Mouse (Mus musculus) cerebellum, postnatal 36 days (tissue): ENCODE measurements around the gene Gnat1.

Experiments used
- DNase-seq, 2 experiments: peaks; one replicate each; pipeline ENCODE4 v3.0.0; 2021 to 2022; ENCODE audit warnings: mixed read lengths in 2 of 2

The Gnat1 gene

DNA sequence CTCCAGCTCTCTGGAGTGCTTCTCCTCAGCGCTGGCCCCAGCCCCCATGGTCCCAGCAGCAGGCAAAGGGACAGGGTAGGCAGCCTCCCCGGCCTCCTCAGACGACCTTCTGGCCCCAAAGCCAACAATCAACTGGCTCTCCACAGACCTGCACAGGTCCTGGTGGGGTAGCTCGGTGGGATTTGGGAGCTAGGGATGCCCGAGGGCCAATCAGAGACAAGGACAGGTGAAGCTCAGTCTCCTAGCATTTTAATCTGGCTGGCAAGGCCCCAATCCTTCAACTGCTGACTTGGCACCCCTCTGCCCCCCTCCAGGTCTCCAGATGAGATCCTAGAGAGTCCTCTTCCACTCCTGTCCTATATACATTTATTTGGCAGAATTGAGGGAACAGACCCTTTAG, at the start of gene Gnat1:
TSS of gene Gnat1 (minus strand) at position 212 of the 400 bp plus-strand sequence.
- DNase-seq = no peak

DNA sequence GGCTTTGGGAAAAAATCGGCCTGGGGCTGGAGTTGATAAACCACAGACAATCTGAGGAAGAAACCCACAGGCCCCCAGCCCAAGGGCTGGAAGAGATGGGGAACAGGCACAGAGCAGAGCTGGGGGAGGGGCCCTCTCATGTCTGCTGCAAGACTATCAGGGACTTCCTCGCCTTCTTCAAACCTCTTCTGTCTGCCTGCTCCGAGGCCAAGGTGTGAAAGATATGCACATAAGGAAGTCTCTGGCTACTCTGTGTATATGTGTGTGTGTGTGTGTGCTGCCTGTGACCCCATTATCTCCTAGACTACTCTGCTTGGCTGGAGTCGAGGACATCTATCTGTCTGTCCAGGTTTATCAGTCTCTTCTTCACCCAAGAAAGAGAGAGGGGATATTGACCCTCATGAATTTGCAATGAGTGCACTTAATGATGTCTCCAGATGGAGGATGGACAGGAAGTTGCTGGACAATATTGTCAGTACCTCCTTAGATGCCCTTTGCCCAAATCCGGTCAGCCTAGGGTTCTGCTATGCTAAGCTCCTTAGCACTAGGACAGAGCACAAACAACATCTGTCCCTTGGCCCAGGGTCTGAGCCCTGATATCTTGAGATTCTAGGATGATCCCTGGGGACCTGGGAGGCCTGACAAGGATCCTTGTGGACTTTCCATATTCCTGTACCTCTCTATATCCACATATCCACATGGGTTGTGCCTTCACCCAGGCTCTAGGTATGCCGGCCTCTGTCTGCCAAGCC, 49.6 kb upstream of the Gnat1 start:
- DNase-seq = no peak

DNA sequence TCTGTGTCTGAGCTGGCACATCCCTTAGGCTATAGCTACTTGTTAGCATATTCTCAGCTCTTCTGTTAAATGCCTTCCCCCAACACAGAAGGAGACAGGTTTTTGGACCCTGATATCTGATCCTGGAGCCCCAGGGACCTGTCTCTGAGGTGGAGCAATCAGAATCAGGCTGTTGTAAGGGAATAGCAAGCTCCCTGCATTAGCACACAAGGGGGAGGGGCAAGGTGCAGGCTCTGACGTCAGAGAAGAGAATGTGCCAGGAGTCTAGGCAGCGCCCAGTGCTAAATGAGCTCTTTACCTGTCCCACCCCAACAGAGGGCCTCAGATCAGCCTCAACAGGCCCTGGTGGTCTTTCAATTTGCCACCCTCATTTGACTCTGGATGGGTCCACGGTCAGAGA, 47.5 kb upstream of the Gnat1 start:
- no peak for DNase-seq

DNA sequence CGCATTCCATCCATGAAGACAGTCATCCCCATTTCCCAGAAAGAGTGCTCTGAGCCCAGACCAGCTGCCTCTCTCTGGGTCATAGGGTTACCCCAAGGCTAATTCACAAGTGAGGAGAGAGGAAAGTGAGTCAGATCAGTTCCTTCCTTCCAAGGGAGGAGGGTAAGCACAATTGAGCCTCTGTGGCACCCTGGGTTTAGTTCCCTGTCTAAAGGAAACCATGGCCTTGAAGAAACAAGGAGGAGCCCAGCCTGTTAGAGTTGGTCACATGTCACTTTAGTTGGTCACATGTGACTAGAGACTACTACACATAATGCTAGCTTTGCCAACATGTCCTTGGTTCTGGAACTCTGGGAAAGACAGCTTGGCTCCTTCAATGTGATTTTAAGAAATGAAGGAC, 45.3 kb upstream of the Gnat1 start:
- no peak for DNase-seq

DNA sequence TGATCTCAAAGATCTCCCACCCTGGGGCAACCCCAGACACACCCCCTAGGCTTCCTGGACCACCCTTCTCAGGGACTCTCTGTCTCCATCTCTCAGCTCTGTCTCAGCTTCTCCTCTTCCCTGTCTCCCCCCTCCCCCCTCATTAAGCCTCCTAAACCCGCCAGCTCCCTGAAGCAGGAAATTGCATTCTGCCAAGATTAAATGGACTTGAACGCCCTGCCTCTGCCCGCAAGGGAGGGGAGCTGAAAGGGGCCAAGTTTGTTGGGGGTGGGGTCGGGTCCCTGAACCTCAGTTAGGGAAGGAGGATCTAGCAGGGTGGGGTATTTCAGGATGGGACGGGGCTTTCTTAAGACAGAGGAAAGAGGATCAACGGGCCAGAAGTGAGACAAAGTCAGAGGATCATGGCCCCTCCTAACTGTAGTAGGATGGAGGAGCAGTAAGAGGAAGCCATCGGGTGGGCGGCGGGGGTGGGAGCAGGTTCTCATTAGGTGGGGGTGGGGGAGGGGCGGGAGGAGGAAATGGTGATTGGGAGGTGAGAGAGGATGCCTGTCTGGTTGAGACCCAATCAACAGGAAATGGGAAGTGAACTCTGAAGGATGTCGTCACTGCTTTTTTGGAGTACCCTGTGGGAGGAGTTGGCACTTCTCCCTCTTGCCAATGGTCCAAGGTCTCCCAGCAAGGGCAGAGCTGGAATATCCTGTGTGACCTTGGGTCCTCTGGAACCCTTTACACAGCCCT, 44.5 kb upstream of the Gnat1 start:
- DNase-seq = no peak

DNA sequence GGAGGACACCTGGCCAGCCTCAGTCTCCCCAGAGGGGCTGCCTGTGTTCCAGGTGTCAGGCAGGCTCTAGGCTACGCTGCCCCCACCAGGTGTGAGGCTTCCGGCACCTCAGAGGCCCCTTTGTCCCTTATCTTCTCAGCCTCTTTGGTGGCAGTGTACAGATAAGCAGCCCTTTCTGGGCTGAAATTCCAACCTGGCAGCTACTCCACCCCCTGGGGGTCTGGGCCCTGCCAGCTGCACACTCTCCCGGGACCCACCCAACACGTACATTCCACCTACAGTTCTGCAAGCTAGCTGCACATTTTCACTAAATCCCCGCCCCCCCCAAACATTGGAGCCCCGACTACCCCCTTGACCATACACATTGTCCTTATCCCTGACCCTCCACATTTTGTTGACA, 43.8 kb upstream of the Gnat1 start:
- DNase-seq = no peak

DNA sequence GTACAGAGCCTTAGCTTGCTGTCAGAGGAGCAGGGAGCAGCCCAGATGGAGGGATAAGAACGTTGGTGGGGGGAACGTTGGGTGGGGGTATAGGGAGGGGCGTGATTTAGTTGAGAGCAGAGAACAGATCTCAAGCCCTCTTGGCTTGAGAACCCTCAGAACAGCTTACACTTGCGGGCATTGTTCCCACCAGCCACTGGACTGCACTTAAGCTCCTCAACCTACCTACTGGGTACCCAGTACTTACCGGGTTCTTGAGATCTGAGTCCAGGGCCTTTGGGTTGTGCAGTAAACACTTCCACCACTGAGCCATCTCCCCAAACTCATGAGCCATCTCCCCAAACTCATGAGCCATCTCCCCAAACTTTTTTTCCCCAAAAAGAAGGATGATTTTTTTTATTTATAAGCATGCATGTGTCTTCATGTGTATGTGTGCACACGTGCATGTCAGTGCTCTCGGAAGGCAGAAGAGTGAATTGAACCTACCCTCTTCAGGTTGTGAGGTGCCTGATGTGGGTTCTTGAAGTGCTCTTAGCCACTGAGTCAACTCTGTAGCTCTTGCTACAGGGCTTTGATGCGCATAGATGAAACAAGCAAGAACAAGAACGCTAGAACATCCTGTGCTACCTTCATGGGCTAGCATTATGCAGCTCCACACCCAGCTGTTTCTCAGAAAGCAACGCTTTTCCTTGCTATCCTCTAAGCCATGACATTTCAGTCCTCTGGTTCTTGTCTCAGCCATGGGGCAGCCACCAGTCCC, 39.4 kb upstream of the Gnat1 start:
- DNase-seq = no peak

DNA sequence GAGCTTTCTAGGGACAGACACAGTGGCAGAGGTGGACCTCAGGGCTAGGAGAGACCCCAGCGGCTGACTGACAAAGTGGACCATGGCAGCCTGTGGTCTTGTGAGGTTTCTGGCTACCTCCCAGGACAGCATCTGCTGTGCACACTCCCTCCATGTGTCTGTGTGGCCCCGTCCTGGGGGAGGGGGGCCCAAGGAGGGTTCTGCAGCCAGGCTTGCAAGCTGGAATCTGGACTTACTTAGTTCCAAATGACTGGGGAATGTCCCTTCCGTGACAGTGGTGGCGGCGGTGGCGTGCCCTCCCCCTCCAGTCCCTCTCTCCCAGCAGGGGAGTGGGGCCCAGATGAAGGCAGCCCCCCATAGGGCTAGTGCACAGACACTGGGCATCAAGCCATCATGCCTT, 37.4 kb upstream of the Gnat1 start:
- no peak for DNase-seq

DNA sequence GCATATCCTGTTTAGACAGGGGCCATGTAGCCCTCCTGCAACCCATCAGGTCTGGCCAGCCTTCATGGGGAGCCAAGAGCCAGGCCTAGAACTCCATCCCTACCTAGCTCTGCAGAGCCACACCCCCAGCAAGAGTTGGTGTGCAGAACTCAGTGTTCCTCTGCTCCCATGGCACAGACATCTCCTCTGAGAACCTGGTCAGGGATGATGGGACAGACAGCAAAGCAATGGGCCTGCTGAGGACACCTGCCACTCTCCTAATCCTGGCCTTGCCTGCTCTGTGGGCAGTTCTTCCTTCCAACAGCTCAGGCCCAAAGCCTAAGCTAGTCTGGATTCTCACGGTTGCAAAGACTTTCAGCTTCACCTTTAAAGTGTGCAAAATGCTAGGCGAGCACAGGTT, 36.1 kb upstream of the Gnat1 start:
- DNase-seq = no peak

DNA sequence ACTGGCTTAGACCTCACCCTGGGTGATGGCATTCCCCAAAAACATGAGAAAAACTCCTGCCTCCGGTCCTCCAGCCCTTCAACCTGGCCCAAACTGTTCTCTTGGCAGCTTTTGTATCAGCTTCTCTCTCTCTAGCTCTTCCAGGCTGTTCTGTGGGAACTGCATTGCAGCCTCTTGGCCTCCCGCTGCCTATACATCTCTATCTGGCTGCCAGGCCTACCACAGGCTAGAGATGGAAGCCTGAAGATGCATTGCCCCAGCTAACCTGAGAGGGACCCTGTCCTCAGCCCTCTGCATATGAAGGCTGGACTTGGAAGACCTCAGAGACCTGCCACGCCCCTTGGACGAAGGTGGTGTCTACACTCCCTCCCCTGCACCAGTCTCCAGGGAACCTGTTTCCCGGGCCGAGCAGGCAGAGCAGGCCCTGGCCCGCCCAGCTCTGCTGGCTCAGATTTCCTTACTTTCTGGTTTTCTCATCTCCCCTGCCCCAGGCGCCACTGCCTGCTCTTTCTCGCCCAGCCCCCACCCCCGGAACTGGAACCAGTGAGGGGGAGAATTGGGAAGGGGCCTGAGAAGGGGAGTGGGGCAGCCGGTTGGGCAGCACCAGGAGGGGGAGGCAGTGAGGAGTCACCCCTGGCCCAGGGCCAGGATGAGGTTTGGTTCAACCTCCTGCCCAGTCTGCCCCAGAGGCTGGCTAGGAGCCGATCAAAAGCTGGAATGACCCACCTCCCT, 34.9 kb upstream of the Gnat1 start:
- peak; percentile 51 to 58 for DNase-seq

DNA sequence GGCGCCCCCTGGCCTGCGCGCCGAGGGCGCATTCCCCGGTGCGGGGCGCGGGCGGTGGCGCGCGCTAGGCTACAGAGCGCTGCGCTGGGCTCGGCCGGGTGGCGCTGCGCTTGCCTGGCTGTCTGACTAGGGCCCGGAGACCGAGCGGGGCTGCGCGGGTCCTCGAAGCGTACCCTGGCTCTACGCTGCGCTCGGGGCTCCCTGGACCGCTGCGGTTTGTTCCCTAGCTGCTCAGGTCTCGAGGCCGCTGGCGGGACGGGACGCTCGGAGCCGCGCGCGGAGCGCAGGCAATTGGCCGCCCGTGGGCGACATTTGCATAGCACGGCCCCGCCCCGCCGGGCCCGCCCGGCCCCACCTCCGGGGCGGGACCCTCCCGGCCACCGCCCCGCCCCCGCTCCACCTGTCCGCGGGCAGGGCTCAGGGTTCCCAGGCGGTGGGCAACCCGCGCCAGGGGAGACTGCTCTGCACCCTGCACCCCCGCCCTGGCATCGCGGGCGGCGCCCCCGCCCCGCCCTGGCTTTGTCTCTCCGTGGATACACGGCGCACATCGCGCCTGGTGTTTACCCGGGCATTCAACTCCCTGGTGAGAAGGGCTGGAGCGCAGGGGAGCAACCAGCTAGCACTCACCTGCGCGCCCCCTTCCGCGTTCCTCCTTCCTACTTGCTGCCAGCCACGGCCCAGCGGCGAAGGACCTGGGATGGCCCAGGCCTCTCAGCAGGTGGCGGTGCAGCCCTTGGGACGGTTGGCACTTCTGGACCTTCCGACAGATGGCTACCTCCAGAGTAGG, 30.4 kb upstream of the Gnat1 start, which contains the start of gene Sema3f:
TSS of gene Sema3f (minus strand) at position 779 of the 787 bp plus-strand sequence.
- peak; percentile 77 to 88 for DNase-seq

DNA sequence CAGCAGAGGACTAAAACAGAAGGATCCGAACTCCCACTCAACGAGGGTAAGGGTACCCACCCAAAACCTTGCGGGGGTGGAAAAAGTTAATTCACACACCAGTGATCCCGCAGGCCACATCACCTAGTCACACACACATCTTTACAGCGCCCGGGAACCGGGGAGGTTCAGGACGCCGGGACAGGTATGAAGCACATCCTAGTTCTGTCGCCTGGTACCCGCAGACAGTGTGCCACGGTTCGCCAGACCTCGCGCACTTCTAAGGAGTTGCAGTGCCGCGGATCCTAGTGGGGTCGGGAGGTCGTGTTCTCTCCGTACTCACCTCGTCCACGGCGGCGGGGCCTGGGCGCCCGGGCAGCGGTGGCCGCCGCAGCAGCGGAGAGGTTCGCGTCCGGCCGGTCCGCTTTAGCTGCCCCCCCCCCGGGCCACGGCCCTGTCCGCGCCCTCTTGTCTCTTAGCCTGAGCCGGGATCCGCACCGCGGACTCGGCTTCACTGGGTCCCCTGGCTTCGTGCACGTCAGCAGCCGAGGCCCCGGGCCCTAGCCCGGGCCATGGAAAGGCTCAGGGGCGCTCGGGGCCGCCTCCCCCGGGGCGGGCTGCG, 29.7 kb upstream of the Gnat1 start:
- DNase-seq = peak; percentile 34 to 35

DNA sequence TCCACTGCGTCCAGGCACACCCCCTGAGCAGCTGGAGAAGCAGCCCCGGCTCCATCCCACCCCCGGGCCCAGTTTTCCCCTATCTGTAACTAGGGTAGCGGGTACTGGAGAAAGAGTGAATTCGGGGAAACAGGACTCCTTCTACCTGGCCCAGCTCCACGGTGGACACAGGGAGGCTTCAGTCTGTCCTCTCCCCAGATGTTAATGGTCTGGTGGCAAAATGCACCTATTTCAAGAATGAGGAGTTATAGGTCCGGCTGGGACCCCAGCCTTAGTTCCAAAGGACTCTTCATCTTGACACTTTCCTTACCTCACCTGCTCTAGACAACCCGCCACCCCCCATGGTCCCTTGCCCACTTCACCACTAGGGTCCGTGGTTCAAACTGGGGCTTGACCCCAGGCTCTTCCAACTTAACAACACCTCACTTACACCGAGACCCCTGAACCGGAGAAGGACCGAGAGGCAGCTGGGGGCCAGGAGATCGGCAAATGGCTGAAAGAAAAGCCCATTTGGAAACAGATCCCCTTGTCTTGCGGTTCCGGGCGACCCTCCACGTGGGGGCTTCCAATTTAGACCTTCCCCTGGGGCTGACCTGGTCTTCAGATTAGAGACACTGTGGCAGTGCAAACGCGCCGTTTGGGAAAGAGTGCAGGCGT, 29.1 kb upstream of the Gnat1 start:
- no peak for DNase-seq

DNA sequence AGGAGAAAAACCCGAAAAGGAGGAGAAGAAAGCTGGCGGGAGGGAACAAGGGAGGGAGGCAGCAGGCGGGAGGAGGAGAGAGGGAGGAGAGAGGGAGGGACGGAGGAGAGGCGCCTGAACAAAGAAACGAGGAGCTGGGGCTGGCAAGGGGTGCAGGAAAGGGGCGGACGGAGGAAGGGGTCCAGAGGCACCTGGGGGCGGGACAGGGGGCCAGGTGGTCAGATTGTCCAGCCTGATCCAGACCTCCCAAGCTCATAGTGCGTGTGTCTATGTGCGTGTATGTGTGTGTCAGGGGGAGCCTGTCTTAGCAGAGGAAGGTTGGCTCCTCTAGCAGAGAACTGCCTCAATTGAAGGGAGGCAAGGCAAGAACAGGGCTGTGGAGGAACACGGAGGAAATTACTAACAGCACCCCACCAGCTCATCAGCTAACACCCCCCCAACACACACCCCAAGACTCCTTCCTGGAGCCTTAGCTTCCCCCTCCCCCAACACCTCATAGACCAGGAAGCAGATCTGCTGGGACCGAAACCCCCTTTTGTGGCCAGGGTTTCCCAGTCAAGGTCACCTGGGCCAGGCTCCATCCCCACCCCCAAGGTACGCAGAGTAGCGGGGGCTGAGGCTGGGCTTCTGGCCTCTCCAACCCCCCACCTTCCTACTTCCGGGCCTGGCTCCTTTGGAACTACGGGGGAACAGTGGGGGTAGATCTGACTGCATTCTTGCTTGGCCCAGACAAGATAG, 28.4 kb upstream of the Gnat1 start:
- DNase-seq = no peak

DNA sequence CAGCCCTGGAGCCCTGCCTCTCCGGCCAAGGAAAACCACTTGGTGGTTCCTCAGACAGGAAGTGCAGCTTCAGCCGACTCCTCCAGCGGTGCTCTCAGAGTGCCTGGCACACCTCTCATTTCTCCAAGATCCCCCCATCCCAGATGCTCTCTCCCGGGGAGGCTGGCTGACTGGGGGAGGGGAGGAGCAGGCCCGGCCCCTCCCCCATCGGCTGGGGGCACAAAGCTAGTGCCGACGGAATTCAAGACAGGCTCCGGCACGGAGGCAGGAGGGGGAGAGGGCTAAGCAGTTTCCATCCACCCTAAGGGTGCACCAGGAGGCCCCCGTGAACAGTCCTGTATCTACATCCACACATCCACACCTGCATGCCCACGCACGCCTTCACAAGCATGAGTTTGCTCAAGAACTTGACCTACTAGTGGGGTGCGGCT, 27.3 kb upstream of the Gnat1 start:
- no peak for DNase-seq

DNA sequence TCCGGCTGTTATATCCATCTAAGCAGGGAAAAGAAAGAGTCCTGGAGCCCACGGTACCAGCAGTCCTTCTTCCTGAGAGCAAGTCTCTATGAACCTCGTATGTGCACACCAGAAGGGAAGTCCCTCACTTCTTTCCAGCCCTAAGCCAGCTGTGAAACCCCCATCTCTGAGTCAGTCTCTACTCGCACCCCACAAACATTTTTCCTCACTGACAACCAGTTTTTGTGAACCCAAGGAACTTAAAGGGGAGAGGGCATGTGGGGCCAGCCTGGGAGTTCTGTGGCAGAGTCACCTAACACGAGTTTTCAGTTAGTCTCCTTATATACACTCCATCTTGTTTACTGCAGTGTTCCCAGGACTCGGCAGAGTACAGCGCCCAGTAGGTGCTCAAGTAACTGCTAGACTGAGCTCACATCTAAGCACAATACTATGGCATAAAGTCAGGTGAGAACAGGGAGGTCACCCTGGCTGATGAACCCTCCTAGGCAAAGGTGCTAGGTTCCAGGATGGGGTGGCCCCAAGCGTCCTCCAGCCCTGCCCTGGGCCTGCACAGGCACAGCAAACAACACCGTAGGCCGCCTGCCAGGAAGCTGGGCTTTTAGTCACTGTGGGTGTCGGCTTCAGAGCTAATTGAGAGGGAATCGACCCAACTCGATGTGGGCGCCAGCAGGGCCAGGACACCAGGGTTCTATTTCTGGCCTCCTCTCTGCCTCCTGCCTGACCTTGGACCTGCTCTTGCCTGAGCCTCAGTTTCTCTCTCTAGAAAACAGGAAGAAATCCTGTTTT, 24.0 kb upstream of the Gnat1 start:
- no peak for DNase-seq

DNA sequence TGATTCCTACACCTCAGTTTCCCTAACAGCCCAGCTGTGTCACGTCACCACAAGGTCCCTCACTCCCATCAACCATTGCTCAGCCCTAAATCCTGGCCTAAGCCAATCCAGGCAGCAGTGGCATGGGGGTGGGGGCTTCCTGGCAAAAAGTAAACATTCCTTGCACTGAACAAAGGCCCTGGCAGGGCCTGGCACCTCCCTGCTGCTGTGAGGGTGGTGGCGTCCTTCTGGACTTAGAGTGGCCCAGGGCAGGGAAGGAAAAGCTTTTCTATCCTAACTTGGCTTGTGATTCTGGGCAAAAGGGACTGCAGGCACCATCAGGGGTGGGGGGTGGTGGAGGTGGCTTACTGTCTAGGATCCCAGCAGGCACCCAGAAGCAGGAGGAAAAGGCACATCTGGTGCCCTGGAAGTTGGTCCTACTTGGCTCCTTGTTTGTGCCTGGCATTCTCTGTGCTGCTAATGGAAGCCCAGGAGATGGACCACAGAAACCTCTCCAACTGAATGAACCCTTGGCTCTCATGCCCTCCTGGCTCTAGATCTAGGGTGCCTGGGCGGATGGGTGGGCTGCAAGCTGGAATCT, 23.2 kb upstream of the Gnat1 start:
- DNase-seq = no peak

DNA sequence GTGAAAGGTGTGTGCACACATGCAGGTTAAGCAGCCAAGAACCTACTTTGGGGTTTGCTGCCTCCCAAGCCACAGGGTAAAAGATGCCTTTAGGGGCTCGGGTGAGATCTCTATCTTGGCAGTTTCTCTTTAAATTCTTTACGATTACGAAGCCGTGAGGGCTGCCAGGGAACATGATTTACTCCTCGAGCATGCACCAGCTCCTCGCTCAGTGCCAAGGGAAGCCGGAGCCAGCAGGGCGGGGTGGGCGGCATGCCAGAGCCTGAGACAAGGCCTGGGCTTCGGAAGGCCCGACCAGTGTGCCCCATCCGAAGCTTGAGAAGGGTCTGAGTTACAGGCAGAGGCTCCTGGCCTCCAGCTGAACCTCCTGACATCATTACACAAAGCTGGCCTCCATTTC, 22.1 kb upstream of the Gnat1 start:
- peak; percentile 86 to 91 for DNase-seq

DNA sequence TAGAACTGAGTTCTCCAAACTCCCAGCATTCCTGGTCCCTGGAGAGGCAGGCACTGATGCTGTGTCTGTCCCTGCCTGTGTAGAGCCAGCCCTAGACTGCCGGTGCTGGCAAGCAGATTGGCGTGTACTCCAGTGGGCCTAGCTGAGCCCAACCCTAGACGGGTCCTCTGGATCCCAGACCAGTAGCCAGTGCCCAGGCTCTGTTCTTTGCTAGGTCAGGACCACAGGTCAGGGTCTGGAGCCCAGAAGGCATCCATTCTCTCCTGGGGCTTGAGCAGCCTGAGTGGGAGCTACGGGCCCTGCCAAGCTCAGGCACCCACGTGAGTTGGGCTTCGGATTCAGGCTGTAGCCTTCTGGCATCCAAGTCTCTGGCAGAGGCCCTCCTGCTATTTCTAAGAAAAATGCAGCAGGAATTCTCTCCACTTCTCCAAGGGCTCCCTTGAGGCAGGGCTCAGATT, 20.6 kb upstream of the Gnat1 start:
- peak; percentile 37 to 40 for DNase-seq
